Mouse (Mus musculus): ENCODE measurements around the gene Cyp4f18. TPM values are rescaled to one million over a fixed set of nuclear protein-coding genes. Genes with fewer than 3 reads are reported as not detected.

Cyp4f18 gene
- polyA plus RNA-seq, 1 experiment from 2014 or later, result 0.39 TPM

DNA sequence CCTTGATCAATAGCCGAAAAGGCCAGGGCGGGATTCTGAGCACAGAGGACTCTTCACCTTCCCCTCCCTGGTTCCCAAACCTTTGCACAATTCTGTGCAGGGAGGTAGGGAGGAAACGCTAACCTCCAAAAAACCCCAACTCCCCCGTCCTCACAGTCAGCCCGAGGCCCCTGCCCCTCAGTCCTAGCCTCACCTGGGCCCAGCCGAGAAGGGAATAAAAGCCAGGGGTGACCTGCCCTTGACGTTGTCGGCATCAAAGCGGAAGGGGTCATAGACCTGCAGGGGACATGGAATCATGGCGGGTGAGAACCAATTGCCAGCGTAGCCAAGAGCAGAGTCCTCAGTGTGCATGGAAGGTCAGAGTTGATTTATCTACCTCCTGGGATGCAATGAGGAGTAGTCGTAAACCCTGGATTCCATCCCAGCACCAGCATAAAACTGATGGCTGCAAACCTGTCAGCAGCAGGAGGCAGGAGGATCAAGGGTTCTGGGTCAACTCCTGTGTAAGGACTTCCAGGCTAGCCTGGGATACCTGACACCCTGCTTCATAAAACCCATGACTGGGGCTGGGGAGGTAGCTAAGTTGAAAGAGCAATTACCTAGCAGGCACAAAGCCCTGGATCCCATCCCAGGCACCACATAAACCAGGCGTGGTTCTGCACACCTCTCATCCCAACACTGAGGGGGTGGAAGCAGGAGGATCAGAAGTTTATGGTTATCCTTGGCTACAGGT is 20.4 kb downstream of the Cyp4f18 start:
- Histone ChIP-seq H3K9ac (ENCODE audit: low read depth, low read length) (peak overlapping the region; percentile 64), H3K27me3 (ENCODE audit: control insufficient read depth, insufficient read depth, low read length) (no peaks in the 10 kb centered on the region), H3K4me2 (peak overlapping the region; percentile 65), H3K36me3 (ENCODE audit: control insufficient read depth, insufficient read depth, low read length) (no peaks in the 10 kb centered on the region), H3K9me3 (replicated peaks; ENCODE audit: control insufficient read depth, low read length) (no peaks in the 10 kb centered on the region), H3K27ac (ENCODE audit: low read depth, low read length) (no peak overlapping the region), H3K4me1 (ENCODE audit: control insufficient read depth, insufficient read depth, low read length) (no peaks in the 10 kb centered on the region; the same call in 1 of the 2 replicates), H3K4me3 (ENCODE audit: low read depth, low read length) (peak overlapping the region; percentile 39)
- 53% methylated on average over 13 of the region's 13 CpGs for WGBS (ENCODE audit: insufficient replicate concordance)
- no peak; the same call in 1 of the 2 replicates for ATAC-seq (replicated peaks; ENCODE audit: insufficient number of reproducible peaks, low FRiP score, low TSS enrichment)

DNA sequence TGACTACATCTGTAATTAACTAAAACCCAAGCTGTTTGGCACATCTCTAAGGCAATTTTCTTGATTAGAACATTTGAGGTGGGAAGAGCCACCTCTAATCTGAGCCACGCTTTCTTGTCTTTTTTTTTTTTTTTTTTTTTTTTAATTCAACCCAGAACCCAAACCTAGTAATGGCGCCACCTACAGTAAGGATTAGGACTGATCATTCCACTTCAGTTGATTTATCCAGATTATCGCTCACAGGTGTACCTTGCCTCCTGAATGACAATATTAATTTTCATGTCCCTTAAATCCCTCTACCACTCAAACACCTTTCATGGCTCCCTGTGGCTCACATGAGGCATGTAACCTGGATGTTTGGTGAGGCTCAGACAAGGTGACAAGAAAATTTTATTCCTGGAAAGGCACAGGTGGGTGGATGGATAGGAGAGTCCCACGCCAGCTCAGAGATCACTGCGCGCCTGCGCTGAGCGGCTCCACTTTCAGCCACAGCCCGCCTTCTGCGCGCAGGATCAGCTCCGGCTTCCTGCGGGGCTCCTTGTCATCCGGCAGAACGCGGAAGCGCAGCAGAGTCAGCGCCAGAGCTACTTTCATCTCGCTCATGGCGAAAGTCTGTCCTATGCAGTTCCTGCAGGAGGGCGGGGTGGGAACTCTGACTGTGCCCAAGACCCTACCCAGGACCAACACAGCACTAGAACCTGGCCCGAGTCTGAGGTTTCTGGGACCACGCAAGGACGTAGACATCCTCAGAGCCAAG is 21.1 kb downstream of the Cyp4f18 start:
- Histone ChIP-seq H3K4me3 (ENCODE audit: low read depth, low read length) (peak overlapping the region; percentile 39), H3K9ac (ENCODE audit: low read depth, low read length) (peak overlapping the region; percentile 64), H3K9me3 (replicated peaks; ENCODE audit: control insufficient read depth, low read length) (no peaks in the 10 kb centered on the region), H3K27me3 (ENCODE audit: control insufficient read depth, insufficient read depth, low read length) (no peaks in the 10 kb centered on the region), H3K4me1 (ENCODE audit: control insufficient read depth, insufficient read depth, low read length) (no peaks in the 10 kb centered on the region; the same call in 1 of the 2 replicates), H3K36me3 (ENCODE audit: control insufficient read depth, insufficient read depth, low read length) (no peaks in the 10 kb centered on the region), H3K27ac (ENCODE audit: low read depth, low read length) (no peak overlapping the region), H3K4me2 (peak overlapping the region; percentile 65)
- ATAC-seq (replicated peaks; ENCODE audit: insufficient number of reproducible peaks, low FRiP score, low TSS enrichment), result peak; percentile 53; the same call in 1 of the 2 replicates
- 14% methylated on average over 24 of the region's 24 CpGs for WGBS (ENCODE audit: insufficient replicate concordance)

DNA sequence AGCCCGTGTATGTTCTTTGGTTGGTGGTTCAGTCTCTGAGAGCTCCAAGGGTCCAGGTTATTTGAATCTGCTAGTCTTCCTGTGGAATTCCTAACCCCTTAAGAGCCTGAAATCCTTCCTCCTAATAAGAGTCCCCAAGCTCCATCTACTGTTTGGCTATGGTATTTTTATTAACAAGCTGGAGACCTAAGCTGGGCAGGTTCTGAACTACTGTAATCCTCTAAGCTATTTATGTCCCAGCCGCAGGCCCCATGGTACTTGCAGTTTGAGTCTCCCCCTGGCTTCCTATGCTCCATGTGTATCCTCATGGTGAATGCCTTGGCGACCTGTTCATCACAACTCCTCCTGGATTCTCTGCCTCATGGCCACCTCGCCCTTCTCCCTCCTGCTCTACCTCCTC is 24.8 kb downstream of the Cyp4f18 start:
- Histone ChIP-seq H3K36me3 (ENCODE audit: control insufficient read depth, insufficient read depth, low read length) (no peaks in the 10 kb centered on the region), H3K27me3 (ENCODE audit: control insufficient read depth, insufficient read depth, low read length) (no peaks in the 10 kb centered on the region), H3K4me3 (ENCODE audit: low read depth, low read length) (no peak overlapping the region), H3K9ac (ENCODE audit: low read depth, low read length) (no peak overlapping the region), H3K9me3 (replicated peaks; ENCODE audit: control insufficient read depth, low read length) (no peaks in the 10 kb centered on the region), H3K4me1 (ENCODE audit: control insufficient read depth, insufficient read depth, low read length) (no peaks in the 10 kb centered on the region; the same call in 1 of the 2 replicates), H3K27ac (ENCODE audit: low read depth, low read length) (no peak overlapping the region), H3K4me2 (no peak overlapping the region)
- WGBS (ENCODE audit: insufficient replicate concordance), result 39% methylated on average over 4 of the region's 4 CpGs
- ATAC-seq (replicated peaks; ENCODE audit: insufficient number of reproducible peaks, low FRiP score, low TSS enrichment), result no peak

DNA sequence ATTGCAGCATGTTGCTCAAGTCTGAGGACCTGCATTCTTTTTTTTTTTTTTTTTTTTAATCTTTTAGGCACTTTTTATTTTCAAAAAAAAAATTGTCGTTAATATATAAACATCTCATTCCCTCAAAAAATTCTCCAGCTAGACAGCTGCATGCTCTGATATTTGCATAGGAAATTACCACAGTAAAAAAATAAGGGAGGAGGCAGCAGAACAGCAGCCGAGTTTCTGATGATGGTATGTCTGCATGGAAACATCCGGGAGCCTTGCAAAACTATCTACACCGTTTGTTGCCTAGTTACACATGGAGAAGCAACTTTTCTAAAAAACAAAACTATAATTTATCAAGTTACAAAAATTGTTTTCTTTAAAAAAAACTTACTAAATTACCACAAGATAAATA is 28.0 kb downstream of the Cyp4f18 start:
- Histone ChIP-seq H3K9me3 (replicated peaks; ENCODE audit: control insufficient read depth, low read length) (no peaks in the 10 kb centered on the region), H3K4me3 (ENCODE audit: low read depth, low read length) (no peak overlapping the region), H3K27me3 (ENCODE audit: control insufficient read depth, insufficient read depth, low read length) (no peaks in the 10 kb centered on the region), H3K4me1 (ENCODE audit: control insufficient read depth, insufficient read depth, low read length) (no peaks in the 10 kb centered on the region), H3K9ac (ENCODE audit: low read depth, low read length) (no peak overlapping the region), H3K27ac (ENCODE audit: low read depth, low read length) (no peak overlapping the region), H3K36me3 (ENCODE audit: control insufficient read depth, insufficient read depth, low read length) (no peaks in the 10 kb centered on the region), H3K4me2 (no peak overlapping the region)
- WGBS (ENCODE audit: insufficient replicate concordance), result 76% methylated on average over 4 of the region's 4 CpGs
- no peak for ATAC-seq (replicated peaks; ENCODE audit: insufficient number of reproducible peaks, low FRiP score, low TSS enrichment)

DNA sequence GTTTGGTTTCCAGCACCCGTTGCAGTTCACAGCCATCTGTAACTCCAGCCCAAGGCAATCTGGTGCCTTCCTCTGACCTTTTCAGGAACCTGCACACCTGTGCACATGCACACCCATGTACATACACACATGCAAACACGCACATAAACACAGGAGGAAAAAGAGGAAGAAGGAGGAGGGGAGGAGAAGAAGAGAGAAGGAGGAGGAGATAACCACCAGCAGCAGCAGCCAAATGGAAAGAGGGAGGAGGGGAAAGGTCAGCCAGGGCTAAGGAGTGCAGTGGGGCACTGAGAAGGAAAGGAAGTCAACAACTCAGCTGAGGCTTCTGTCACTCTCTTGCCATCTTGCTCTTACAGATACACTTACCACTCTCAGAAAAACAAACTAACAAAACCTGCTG is 28.4 kb downstream of the Cyp4f18 start:
- no peaks in the 10 kb centered on the region for H3K4me1 ChIP-seq (ENCODE audit: control insufficient read depth, insufficient read depth, low read length)
- 52% methylated on average over 2 of the region's 2 CpGs for WGBS (ENCODE audit: insufficient replicate concordance)
- no peak overlapping the region for H3K27ac ChIP-seq (ENCODE audit: low read depth, low read length)
- H3K4me3 ChIP-seq (ENCODE audit: low read depth, low read length), result no peak overlapping the region
- no peak; the same call in 1 of the 2 replicates for ATAC-seq (replicated peaks; ENCODE audit: insufficient number of reproducible peaks, low FRiP score, low TSS enrichment)
- no peaks in the 10 kb centered on the region for H3K9me3 ChIP-seq (replicated peaks; ENCODE audit: control insufficient read depth, low read length)
- H3K4me2 ChIP-seq, result no peak overlapping the region
- H3K27me3 ChIP-seq (ENCODE audit: control insufficient read depth, insufficient read depth, low read length), result no peaks in the 10 kb centered on the region
- no peak overlapping the region for H3K9ac ChIP-seq (ENCODE audit: low read depth, low read length)
- H3K36me3 ChIP-seq (ENCODE audit: control insufficient read depth, insufficient read depth, low read length), result no peaks in the 10 kb centered on the region

DNA sequence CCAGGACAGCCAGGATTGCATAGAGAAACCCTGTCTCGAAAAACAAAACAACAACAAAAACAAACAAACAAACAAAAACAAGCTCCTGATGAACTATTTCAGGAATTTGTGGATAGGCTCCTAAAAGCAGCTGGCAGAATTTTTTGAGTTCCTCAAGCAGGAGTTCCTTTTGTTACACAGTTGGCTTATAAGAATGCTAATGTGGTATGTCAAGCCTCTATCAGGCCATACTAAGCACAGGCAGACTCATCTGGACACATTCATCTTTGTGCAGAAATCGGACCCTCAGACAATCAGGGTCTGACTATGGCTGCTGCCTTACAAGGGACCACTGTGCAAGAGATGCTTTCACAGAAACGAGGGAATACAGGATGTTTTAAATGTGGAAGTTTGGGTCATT is 35.2 kb downstream of the Cyp4f18 start:
- H3K4me3 ChIP-seq (ENCODE audit: low read depth, low read length), result no peak overlapping the region
- H3K9me3 ChIP-seq (replicated peaks; ENCODE audit: control insufficient read depth, low read length), result no peaks in the 10 kb centered on the region
- WGBS (ENCODE audit: insufficient replicate concordance), result 85% methylated on average over 3 of the region's 3 CpGs
- H3K9ac ChIP-seq (ENCODE audit: low read depth, low read length), result no peak overlapping the region
- H3K4me1 ChIP-seq (ENCODE audit: control insufficient read depth, insufficient read depth, low read length), result no peaks in the 10 kb centered on the region
- no peak for ATAC-seq (replicated peaks; ENCODE audit: insufficient number of reproducible peaks, low FRiP score, low TSS enrichment)
- H3K36me3 ChIP-seq (ENCODE audit: control insufficient read depth, insufficient read depth, low read length), result no peaks in the 10 kb centered on the region
- H3K27ac ChIP-seq (ENCODE audit: low read depth, low read length), result no peak overlapping the region
- H3K4me2 ChIP-seq, result no peak overlapping the region
- H3K27me3 ChIP-seq (ENCODE audit: control insufficient read depth, insufficient read depth, low read length), result no peaks in the 10 kb centered on the region

DNA sequence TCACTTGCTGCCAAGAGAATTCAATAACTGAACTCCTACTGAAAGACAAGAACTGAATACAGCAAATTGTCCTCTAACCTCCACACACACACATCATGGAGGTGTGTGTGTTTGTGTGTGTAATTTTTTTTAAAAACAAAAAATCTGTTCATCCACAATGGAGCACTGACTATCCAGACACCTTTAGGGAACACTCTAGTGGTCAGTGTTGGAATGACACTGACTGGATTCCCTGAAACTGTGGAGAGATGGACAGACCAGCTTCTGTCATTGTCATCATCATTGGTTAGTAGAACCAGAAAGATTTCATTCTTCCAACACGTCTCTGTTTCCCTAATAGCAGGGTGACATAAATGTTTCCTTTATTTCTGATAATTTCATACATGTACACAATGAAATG is 37.5 kb downstream of the Cyp4f18 start:
- peaks cover 8% of the 10 kb centered on the region; the same call in 1 of the 2 replicates for H3K36me3 ChIP-seq (ENCODE audit: control insufficient read depth, insufficient read depth, low read length)
- no peak overlapping the region for H3K9ac ChIP-seq (ENCODE audit: low read depth, low read length)
- WGBS (ENCODE audit: insufficient replicate concordance), result 69% methylated on average over 1 of the region's 1 CpGs
- no peaks in the 10 kb centered on the region for H3K4me1 ChIP-seq (ENCODE audit: control insufficient read depth, insufficient read depth, low read length)
- no peaks in the 10 kb centered on the region for H3K27me3 ChIP-seq (ENCODE audit: control insufficient read depth, insufficient read depth, low read length)
- no peak overlapping the region for H3K27ac ChIP-seq (ENCODE audit: low read depth, low read length)
- no peaks in the 10 kb centered on the region for H3K9me3 ChIP-seq (replicated peaks; ENCODE audit: control insufficient read depth, low read length)
- H3K4me3 ChIP-seq (ENCODE audit: low read depth, low read length), result no peak overlapping the region
- no peak for ATAC-seq (replicated peaks; ENCODE audit: insufficient number of reproducible peaks, low FRiP score, low TSS enrichment)
- H3K4me2 ChIP-seq, result no peak overlapping the region

DNA sequence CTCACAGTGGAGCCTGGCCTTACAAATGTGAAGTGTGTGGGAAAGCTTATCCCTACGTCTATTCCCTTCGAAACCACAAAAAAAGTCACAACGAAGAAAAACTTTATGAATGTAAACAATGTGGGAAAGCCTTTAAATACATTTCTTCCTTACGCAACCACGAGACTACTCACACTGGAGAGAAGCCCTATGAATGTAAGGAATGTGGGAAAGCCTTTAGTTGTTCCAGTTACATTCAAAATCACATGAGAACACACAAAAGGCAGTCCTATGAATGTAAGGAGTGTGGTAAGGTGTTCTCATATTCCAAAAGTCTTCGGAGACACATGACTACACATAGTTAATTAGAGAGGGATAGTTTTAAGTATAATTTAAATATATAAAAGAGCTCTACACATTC is 40.8 kb downstream of the Cyp4f18 start:
- no peak overlapping the region for H3K9ac ChIP-seq (ENCODE audit: low read depth, low read length)

More for the DNA sequence above, 40.8 kb downstream of the Cyp4f18 start:
- 90% methylated on average over 6 of the region's 6 CpGs for WGBS (ENCODE audit: insufficient replicate concordance)
- Histone ChIP-seq H3K9me3 (replicated peaks; ENCODE audit: control insufficient read depth, low read length) (no peaks in the 10 kb centered on the region), H3K4me2 (no peak overlapping the region), H3K4me1 (ENCODE audit: control insufficient read depth, insufficient read depth, low read length) (no peaks in the 10 kb centered on the region), H3K4me3 (ENCODE audit: low read depth, low read length) (no peak overlapping the region), H3K36me3 (ENCODE audit: control insufficient read depth, insufficient read depth, low read length) (peaks cover 18% of the 10 kb centered on the region), H3K27me3 (ENCODE audit: control insufficient read depth, insufficient read depth, low read length) (no peaks in the 10 kb centered on the region), H3K27ac (ENCODE audit: low read depth, low read length) (no peak overlapping the region)
- no peak for ATAC-seq (replicated peaks; ENCODE audit: insufficient number of reproducible peaks, low FRiP score, low TSS enrichment)

Data from heart, embryonic 11.5 days (tissue).